Mouse (Mus musculus) kidney, postnatal 14 days (tissue): ENCODE measurements at regions not wholly inside any gene's neighbourhood (a gene's known extent, or its start where the extent isn't known, plus 50 kb on each side); places are given as distances from the start of the nearest gene placed in this dataset.

Experiments
- DNase-seq: peaks from one replicate; pipeline ENCODE4 v3.0.0; 2022; ENCODE audit warnings: mixed read lengths

- no peak for DNase-seq
These were observed 357.0 kb downstream of the Setd4 start for GRCm38 (mm10) chr16:93246825-93247224.

GRCm38 (mm10) chr16:93245738-93246137 lies 358.1 kb downstream of the Setd4 start:
- DNase-seq, result no peak

- DNase-seq, result no peak
These were observed 365.0 kb downstream of the Setd4 start for GRCm38 (mm10) chr16:93238898-93239297.

- no peak for DNase-seq
These were observed 365.5 kb downstream of the Setd4 start for GRCm38 (mm10) chr16:93238326-93238725.

- DNase-seq, result no peak
These were observed 378.2 kb downstream of the Setd4 start for GRCm38 (mm10) chr16:93225644-93226043.

GRCm38 (mm10) chr16:93225196-93225595 lies 378.7 kb downstream of the Setd4 start:
- no peak for DNase-seq

- DNase-seq, result no peak
These were observed 384.1 kb downstream of the Setd4 start for GRCm38 (mm10) chr16:93219731-93220130.

- DNase-seq, result no peak
These were observed 385.5 kb downstream of the Setd4 start for GRCm38 (mm10) chr16:93218402-93218801.

- no peak for DNase-seq
These were observed 386.1 kb downstream of the Setd4 start for GRCm38 (mm10) chr16:93217600-93218226.

GRCm38 (mm10) chr16:93215630-93216029 lies 388.2 kb downstream of the Setd4 start:
- no peak for DNase-seq

GRCm38 (mm10) chr16:93213618-93214017 lies 387.7 kb upstream of the Runx1 start:
- DNase-seq, result no peak

GRCm38 (mm10) chr16:93207675-93208074 lies 381.7 kb upstream of the Runx1 start:
- DNase-seq, result no peak

GRCm38 (mm10) chr16:93207217-93207616 lies 381.3 kb upstream of the Runx1 start:
- DNase-seq, result no peak

GRCm38 (mm10) chr16:93206325-93206724 lies 380.4 kb upstream of the Runx1 start:
- no peak for DNase-seq

GRCm38 (mm10) chr16:93204601-93205000 lies 378.7 kb upstream of the Runx1 start:
- peak; percentile 5 for DNase-seq

- no peak for DNase-seq
These were observed 376.6 kb upstream of the Runx1 start for GRCm38 (mm10) chr16:93202591-93202990.

- no peak for DNase-seq
These were observed 371.4 kb upstream of the Runx1 start for GRCm38 (mm10) chr16:93197300-93197699.

- DNase-seq, result no peak
These were observed 368.1 kb upstream of the Runx1 start for GRCm38 (mm10) chr16:93193921-93194481.

- DNase-seq, result peak; percentile 32
These were observed 367.3 kb upstream of the Runx1 start for GRCm38 (mm10) chr16:93193263-93193662.

GRCm38 (mm10) chr16:93192651-93193173 lies 366.8 kb upstream of the Runx1 start:
- no peak for DNase-seq

GRCm38 (mm10) chr16:93191174-93191573 lies 365.2 kb upstream of the Runx1 start:
- no peak for DNase-seq

- DNase-seq, result peak; percentile 29
These were observed 364.4 kb upstream of the Runx1 start for GRCm38 (mm10) chr16:93190301-93190700.

- DNase-seq, result no peak
These were observed 363.9 kb upstream of the Runx1 start for GRCm38 (mm10) chr16:93189875-93190274.

GRCm38 (mm10) chr16:93189412-93189811 lies 363.5 kb upstream of the Runx1 start:
- no peak for DNase-seq

GRCm38 (mm10) chr16:93186554-93186953 lies 360.6 kb upstream of the Runx1 start:
- DNase-seq, result no peak
